Comparison of ENCODE assay signal across 22 mouse cellular contexts in the genomic region with DNA sequence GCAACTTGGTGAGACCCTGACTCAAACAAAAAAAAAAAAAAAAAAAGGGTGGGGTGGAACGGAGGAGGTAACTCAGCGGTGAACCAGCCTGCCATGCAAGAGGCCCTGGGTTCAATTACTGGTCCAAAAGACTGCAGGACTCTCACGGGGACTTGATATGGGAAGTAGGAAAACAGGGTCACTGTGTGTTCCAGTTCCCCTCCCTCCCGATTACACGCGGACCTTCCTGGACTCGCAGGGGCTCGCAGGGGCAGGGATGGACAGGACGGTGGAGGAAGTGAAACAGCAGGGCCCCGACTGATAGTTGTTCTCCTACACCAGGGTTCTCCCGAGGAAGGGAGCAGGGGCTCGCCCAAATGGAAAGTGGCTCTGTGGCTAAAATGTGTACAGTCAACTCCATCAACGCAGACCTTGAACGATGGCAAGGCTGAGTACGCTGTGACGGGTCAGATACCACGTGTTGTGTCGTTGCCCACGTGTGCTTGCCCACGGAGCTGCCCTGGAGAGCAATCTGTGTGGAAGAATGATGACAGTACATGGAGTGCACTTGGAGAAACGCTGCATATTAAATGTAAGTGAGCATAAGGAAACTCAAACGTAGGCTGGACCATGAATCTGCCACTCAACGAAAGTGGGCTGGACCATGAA. TPM values are rescaled to one million over a fixed set of nuclear protein-coding genes. Genes with fewer than 3 reads are reported as not detected.
A peak's percentile ranks its signal among the peaks of the same experiment; 100 is the strongest.
DNase-seq lines count a peak whose midpoint lies in the region; ATAC-seq and TF ChIP-seq lines count a peak whose summit lies in the region.
"Had no signal": no experiment of that assay in that cellular context is flagged by ENCODE, and none has a peak within 500 bp of the region (broad histone marks: within the 10 kb centered on the region; RNA-seq: fewer than 3 reads in every experiment).

No protein-coding gene starts in this region.

- peak; percentile 31 for DNase-seq in layer of hippocampus, adult 9-11 months
- no peak for DNase-seq in layer of hippocampus, adult 8-10 months (ENCODE audit: low spot score in 2 of 2)
- DNase-seq in CH12.LX (ENCODE audit: extremely low read depth): peak; percentile 48
- no peak for DNase-seq in kidney, adult 11 months
- no peak for DNase-seq in T-cell, adult 2 months (ENCODE audit: low spot score)
- DNase-seq: adrenal gland, postnatal 10 days; cerebellum, adult 11-12 months; cerebellum, postnatal 14 days; embryo, embryonic 11 days; heart, postnatal 10 days; right cerebral cortex, postnatal 4 days; thymus, postnatal 25 days had no signal

- H3K4me1 ChIP-seq in CH12.LX (ENCODE audit: control insufficient read depth in 1 of 2, insufficient read depth in 2 of 2): peaks cover 16 to 27% of the 10 kb centered on the region in 2 experiments
- H3K4me1 ChIP-seq: forebrain, embryonic 15.5 days; hindbrain, embryonic 13.5 days; midbrain, embryonic 15.5 days had no signal

- peak overlapping the region; percentile 39 to 63 (median 44) for H3K4me3 ChIP-seq in CH12.LX (replicated peaks in 1 of 3; ENCODE audit: low read depth in 2 of 3, low read length in 2 of 3, poor library complexity in 1 of 3)
- H3K4me3 ChIP-seq: forebrain, embryonic 15.5 days; hindbrain, embryonic 13.5 days; intestine, embryonic 15.5 days; kidney, embryonic 15.5 days; limb, embryonic 13.5 days; midbrain, embryonic 15.5 days had no signal

- in situ Hi-C loops in CH12.LX (cut with MboI; ENCODE audit: low pct_ligation_motif_present, low pct_unique_long_range_greater_than_20kb, low sequenced_read_pairs): loop anchor here (5.0 to 25.0 kb wide), 2 partner anchors 43 to 313 kb away; a partner anchor contains a TSS

- no peak; the same call in none of the 2 replicates for TF ChIP-seq POLR2A in CH12.LX (IDR thresholded peaks at IDR 0.05; ENCODE audit: low read depth, low read length)

- TF ChIP-seq RAD21 in CH12.LX (IDR thresholded peaks at IDR 0.05; ENCODE audit: low read depth, low read length): no peak

- ATAC-seq in granulocyte monocyte progenitor cell, adult 5-6 weeks (replicated peaks; ENCODE audit: poor library complexity, severe bottlenecking): peak; percentile 76
- peak; percentile 75 for ATAC-seq in monocyte, adult 5-6 weeks (replicated peaks; ENCODE audit: insufficient number of reproducible peaks, low FRiP score, low TSS enrichment, poor library complexity, severe bottlenecking)
- ATAC-seq: forebrain, embryonic 15.5 days; intestine, embryonic 15.5 days; midbrain, embryonic 15.5 days had no signal

- H3K9ac ChIP-seq in CH12.LX (ENCODE audit: insufficient read depth, low read depth): peak overlapping the region; percentile 26
- H3K9ac ChIP-seq: forebrain, embryonic 15.5 days; hindbrain, embryonic 13.5 days; intestine, embryonic 15.5 days; kidney, embryonic 15.5 days; limb, embryonic 13.5 days; lung, embryonic 14.5 days; midbrain, embryonic 15.5 days had no signal

- H3K4me2 ChIP-seq in CH12.LX (ENCODE audit: insufficient read depth, low read depth, poor library complexity, severe bottlenecking): peak overlapping the region; percentile 84
- H3K4me2 ChIP-seq: forebrain, embryonic 15.5 days; heart, embryonic 11.5 days; hindbrain, embryonic 13.5 days; intestine, embryonic 15.5 days; kidney, embryonic 15.5 days; limb, embryonic 13.5 days; lung, embryonic 14.5 days; midbrain, embryonic 15.5 days had no signal

- no peaks in the 10 kb centered on the region for H3K9me3 ChIP-seq in CH12.LX (replicated peaks; ENCODE audit: low read length)
- H3K9me3 ChIP-seq: forebrain, embryonic 15.5 days; hindbrain, embryonic 13.5 days; intestine, embryonic 15.5 days; kidney, embryonic 15.5 days; limb, embryonic 13.5 days; midbrain, embryonic 15.5 days had no signal

- H3K36me3 ChIP-seq in CH12.LX (replicated peaks in 1 of 2; ENCODE audit: control insufficient read depth in 1 of 2, insufficient read depth in 1 of 2, low read length in 1 of 2): no peaks in the 10 kb centered on the region
- H3K36me3 ChIP-seq: forebrain, embryonic 15.5 days; hindbrain, embryonic 13.5 days; intestine, embryonic 15.5 days; kidney, embryonic 15.5 days; limb, embryonic 13.5 days; midbrain, embryonic 15.5 days had no signal

- dilution Hi-C loops in CH12.LX (cut with MboI; ENCODE audit: extremely low pct_ligation_motif_present, extremely low pct_unique_long_range_greater_than_20kb, low sequenced_read_pairs): no loop called here

- TF ChIP-seq EP300 in CH12.LX (IDR thresholded peaks at IDR 0.05; ENCODE audit: low read length): peak; percentile 63

- H3K27ac ChIP-seq in CH12.LX (ENCODE audit: insufficient read depth, low read depth): peak overlapping the region; percentile 69
- H3K27ac ChIP-seq: forebrain, embryonic 15.5 days; hindbrain, embryonic 13.5 days; intestine, embryonic 15.5 days; kidney, embryonic 15.5 days; limb, embryonic 13.5 days; midbrain, embryonic 15.5 days had no signal

- TF ChIP-seq CTCF in CH12.LX (conservative IDR thresholded peaks at IDR 0.05 in 1 of 2, IDR thresholded peaks at IDR 0.05 in 1 of 2; ENCODE audit: low read depth in 2 of 2, low read length in 2 of 2): no peak

- no peaks in the 10 kb centered on the region for H3K27me3 ChIP-seq in CH12.LX (replicated peaks)
- H3K27me3 ChIP-seq: forebrain, embryonic 15.5 days; hindbrain, embryonic 13.5 days; intestine, embryonic 15.5 days; kidney, embryonic 15.5 days; limb, embryonic 13.5 days; midbrain, embryonic 15.5 days had no signal

- no peaks in the 10 kb centered on the region for H3K79me2 ChIP-seq in CH12.LX (replicated peaks; ENCODE audit: control insufficient read depth, extremely low read depth, insufficient read depth, poor library complexity, severe bottlenecking)

TF ChIP-seq in CH12.LX, 34 proteins besides CTCF, POLR2A, EP300 and RAD21 (continues in another document):
- TF ChIP-seq JUND (conservative IDR thresholded peaks at IDR 0.05; ENCODE audit: low read depth, low read length) (no peak), PAX5 (IDR thresholded peaks at IDR 0.05; ENCODE audit: low read length) (no peak), ZNF384 (IDR thresholded peaks at IDR 0.05; ENCODE audit: low read depth, low read length) (peak; percentile 52), KAT2A (IDR thresholded peaks at IDR 0.05; ENCODE audit: insufficient replicate concordance, low read length) (no peak), MYC (IDR thresholded peaks at IDR 0.05; ENCODE audit: low read depth, low read length) (peak; percentile 90), BHLHE40 (IDR thresholded peaks at IDR 0.05; ENCODE audit: low read depth, low read length) (no peak; the same call in 1 of the 2 replicates), ELF1 (IDR thresholded peaks at IDR 0.05; ENCODE audit: low read depth, low read length) (no peak), GABPA (IDR thresholded peaks at IDR 0.05; ENCODE audit: insufficient replicate concordance, low read depth, low read length) (no peak), IRF4 (IDR thresholded peaks at IDR 0.05; ENCODE audit: low read depth, low read length) (peak; percentile 92), NRF1 (IDR thresholded peaks at IDR 0.05; ENCODE audit: low read depth, low read length) (no peak), MEF2A (IDR thresholded peaks at IDR 0.05; ENCODE audit: borderline replicate concordance, low read depth, low read length) (peak; percentile 60; the same call in 1 of the 2 replicates), ZKSCAN1 (IDR thresholded peaks at IDR 0.05; ENCODE audit: borderline replicate concordance, low read depth, low read length) (no peak), MAZ (IDR thresholded peaks at IDR 0.05; ENCODE audit: low read depth, low read length) (no peak), SIN3A (IDR thresholded peaks at IDR 0.05; ENCODE audit: low read length) (no peak; the same call in 1 of the 2 replicates), NELFE (IDR thresholded peaks at IDR 0.05; ENCODE audit: low read depth, low read length) (0 out of 2 replicates have a peak, but pooled peaks have one; percentile 19), MAFK (IDR thresholded peaks at IDR 0.05; ENCODE audit: insufficient replicate concordance, low read length) (no peak; the same call in 1 of the 2 replicates), HCFC1 (IDR thresholded peaks at IDR 0.05; ENCODE audit: low read depth, low read length) (0 out of 2 replicates have a peak, but pooled peaks have one; percentile 20), ZMIZ1 (IDR thresholded peaks at IDR 0.05; ENCODE audit: low read depth, low read length) (no peak), RCOR1 (conservative IDR thresholded peaks at IDR 0.05; ENCODE audit: low read depth, low read length) (no peak), POLR2AphosphoS2 (IDR thresholded peaks at IDR 0.05; ENCODE audit: low read depth, low read length) (no peak), JUN (IDR thresholded peaks at IDR 0.05; ENCODE audit: insufficient read depth, low read depth, low read length) (no peak), E2F4 (IDR thresholded peaks at IDR 0.05; ENCODE audit: insufficient replicate concordance, low read depth, low read length) (no peak), TCF12 (IDR thresholded peaks at IDR 0.05; ENCODE audit: low read depth, low read length) (peak; percentile 24; the same call in 1 of the 2 replicates), USF1 (IDR thresholded peaks at IDR 0.05; ENCODE audit: low read depth, low read length) (peak; percentile 57), ETS1 (conservative IDR thresholded peaks at IDR 0.05; ENCODE audit: low read depth, low read length) (peak; percentile 23; the same call in 1 of the 2 replicates), ZC3H11A (IDR thresholded peaks at IDR 0.05; ENCODE audit: low read depth, low read length) (no peak), CHD1 (IDR thresholded peaks at IDR 0.05; ENCODE audit: low read depth, low read length) (peak; percentile 66; the same call in 1 of the 2 replicates), CHD2 (IDR thresholded peaks at IDR 0.05; ENCODE audit: low read length) (no peak), MXI1 (IDR thresholded peaks at IDR 0.05; ENCODE audit: low read depth, low read length) (peak; percentile 93), MAX (IDR thresholded peaks at IDR 0.05; ENCODE audit: low read length) (peak; percentile 95), SMC3 (IDR thresholded peaks at IDR 0.05; ENCODE audit: low read depth, low read length) (no peak), USF2 (conservative IDR thresholded peaks at IDR 0.05; ENCODE audit: low read depth, low read length) (no peak), UBTF (IDR thresholded peaks at IDR 0.05; ENCODE audit: low read depth, low read length) (peak; percentile 65; the same call in 1 of the 2 replicates)

RNA-seq across cellular contexts. Expression of a gene that starts 36.4 kb away (rescaled TPM):
- total RNA-seq in layer of hippocampus, adult 8-10 months (2022): 10 to 100 TPM; 57.8 to 73.4 (median 65.8) TPM
- 8.1 and 19.9 TPM in 2 replicates for total RNA-seq in CH12.LX (2012; rRNA removed)
- 14.5 and 18.9 TPM in 2 replicates for total RNA-seq in CH12.LX (2014; rRNA removed)
- 10.6 and 10.9 TPM in 2 replicates for polyA plus RNA-seq in CH12.LX (2012; ENCODE audit: insufficient read length, low read depth)
- total RNA-seq in granulocyte monocyte progenitor cell, adult 5-6 weeks (2014; fragmentation: Nextera tagmentation): 19.6 and 28.2 TPM in 2 replicates
- 50.7 and 54.9 TPM in 2 replicates for total RNA-seq in granulocyte monocyte progenitor cell, adult 5-6 weeks (2017)
- 87.9 to 137 TPM (median 113 TPM) in 3 replicates for total RNA-seq in monocyte, adult 5-6 weeks (2017)

Comparison
In these comparisons a context has a peak if more than half of its experiments do, and no peak if none do; other contexts are left out.
1. DNase-seq: peak in layer of hippocampus, adult 9-11 months (single experiment) and CH12.LX (single experiment); none in layer of hippocampus, adult 8-10 months (0 of 2), kidney, adult 11 months (single experiment) and T-cell, adult 2 months (single experiment).